Mouse (Mus musculus) adipocyte (in vitro differentiated cells): Measurements from ENCODE around the gene Ap3d1.
A peak's percentile ranks its signal among the peaks of the same experiment; 100 is the strongest.

Source experiments
- DNase-seq: peaks from one replicate; pipeline ENCODE4 v3.0.0-alpha.2; 2016; ENCODE audit warnings: low spot score

Gene Ap3d1

GRCm38 (mm10) chr10:80703643-80704042 is 38.4 kb downstream of the Ap3d1 start:
- DNase-seq = no peak

DNA sequence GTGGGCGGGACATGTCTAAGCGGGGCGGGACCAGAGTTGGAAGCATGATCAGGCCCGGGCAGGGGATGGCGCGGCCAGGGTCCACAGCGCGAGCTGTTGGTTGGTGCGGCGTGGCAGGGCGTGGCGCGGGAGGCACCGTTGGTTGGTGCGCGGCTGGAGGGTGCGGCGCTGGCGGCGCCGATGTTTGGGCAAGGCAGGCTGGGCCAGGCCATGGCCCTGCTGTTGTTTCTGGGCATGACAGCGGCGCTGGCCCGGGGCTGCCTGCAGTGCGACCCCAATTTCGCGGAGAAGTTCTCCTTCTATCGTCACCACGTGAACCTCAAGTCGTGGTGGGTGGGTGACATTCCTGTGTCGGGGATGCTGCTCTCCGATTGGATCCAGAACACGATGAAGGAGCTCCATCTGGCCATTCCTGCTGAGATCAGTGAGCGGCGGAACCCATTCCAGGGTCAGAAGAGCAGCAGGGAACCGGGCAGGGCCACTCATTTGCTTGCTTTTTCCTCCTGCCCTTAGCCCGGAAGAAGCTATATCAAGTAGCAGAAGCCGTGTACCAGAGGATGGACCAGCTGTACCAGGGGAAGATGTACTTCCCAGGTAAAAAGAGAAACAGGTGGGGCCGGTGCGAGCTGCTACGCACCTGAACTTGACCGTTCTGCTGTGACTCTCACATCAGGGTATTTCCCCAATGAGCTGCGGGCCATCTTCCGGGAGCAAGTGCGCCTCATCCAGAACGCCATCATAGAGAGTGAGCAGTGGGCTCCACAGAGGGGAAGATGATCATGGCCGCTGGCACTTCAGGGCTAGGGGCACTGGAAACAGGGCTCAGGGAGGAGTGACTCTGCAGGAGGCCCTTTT is 39.3 kb downstream of the Ap3d1 start:
- peak; percentile 96 for DNase-seq

DNA sequence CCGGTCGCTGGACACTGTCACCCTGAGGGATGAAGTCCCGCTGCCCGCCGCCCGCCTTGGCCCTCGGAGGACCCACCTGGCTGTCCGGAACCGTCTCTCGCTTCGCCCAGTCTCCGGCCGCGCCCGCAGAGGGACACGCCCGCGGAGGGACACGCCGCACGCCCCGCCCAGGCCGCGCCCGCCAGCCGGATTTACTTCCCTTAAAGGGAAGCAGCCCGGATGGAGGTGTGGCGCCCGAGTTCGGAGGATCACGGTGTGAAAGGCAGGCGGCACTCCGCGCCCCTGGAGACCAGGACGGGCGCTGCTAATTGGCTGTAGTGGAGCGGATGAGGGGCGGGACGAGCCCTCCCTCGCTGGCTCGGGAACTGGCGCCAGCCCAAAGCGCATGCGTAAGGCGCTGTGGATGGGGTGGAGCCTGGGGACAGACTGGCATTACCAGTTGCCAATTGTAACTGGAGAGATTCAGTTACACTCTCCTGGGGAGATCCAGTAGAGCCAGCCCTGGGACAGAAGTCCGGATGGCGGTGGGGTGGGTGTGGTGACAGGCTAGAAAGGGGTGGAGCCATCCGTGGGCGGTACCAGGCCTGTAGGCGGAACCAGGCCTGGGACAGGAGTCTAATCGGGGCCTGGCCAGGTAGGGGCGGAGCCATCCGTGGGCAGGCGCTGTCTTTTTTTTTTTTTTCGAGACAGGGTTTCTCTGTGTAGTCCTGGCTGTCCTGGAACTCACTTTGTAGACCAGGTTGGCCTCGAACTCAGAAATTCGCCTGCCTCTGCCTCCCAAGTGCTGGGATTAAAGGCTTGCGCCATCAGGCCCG is 40.1 kb downstream of the Ap3d1 start, which contains the start of the genes Mob3a and Izumo4:
Gene Mob3a (minus strand): TSS at position 257 of the 815 bp plus-strand sequence.
Gene Izumo4 (plus strand): TSS at position 464 of the 815 bp plus-strand sequence.
- DNase-seq = peak; percentile 99

DNA sequence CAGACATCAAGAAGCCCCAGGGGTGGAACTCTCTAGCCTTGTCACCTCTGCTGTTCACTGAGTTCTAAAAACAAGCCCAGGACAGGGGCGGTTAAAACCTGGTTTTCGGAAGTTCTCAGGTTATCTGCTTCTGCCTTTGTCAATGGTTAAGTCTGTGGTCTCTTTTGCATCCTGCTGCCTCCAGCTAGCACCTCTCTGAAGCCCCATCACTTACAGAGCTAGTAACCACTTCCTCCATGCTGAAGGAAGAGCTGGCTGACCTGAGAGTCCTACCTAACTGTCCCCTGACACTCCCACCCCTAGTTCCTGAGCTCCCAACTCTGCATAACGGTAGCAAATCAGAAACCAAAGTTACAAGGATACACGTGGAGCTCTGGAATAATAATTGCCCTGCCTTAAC is 41.3 kb downstream of the Ap3d1 start:
- no peak for DNase-seq

GRCm38 (mm10) chr10:80700038-80700504 is 42.0 kb downstream of the Ap3d1 start:
- no peak for DNase-seq

DNA sequence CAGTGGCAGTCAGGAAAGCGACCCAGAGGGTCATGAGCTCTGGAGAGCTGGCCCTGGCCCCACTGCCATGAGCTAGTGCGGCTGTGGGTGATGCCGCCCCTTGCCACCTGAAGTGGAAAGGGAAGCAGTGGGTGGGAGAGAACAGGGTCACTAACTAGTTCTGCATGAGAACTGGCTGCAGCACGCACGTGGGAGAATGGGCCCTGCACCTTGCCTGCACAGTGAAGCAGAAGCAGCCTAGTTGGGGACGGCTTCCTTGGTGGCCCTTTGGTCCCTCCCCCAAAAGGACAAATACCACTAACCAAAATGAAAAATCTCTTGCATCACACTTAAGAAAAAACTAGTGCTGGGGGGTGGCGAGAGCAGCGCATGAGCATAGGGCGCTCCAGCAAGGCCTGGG is 43.5 kb downstream of the Ap3d1 start:
- no peak for DNase-seq

GRCm38 (mm10) chr10:80697812-80698211 is 44.3 kb downstream of the Ap3d1 start:
- DNase-seq = no peak

- DNase-seq = no peak
Observed at GRCm38 (mm10) chr10:80697393-80697787, 44.7 kb downstream of the Ap3d1 start.

DNA sequence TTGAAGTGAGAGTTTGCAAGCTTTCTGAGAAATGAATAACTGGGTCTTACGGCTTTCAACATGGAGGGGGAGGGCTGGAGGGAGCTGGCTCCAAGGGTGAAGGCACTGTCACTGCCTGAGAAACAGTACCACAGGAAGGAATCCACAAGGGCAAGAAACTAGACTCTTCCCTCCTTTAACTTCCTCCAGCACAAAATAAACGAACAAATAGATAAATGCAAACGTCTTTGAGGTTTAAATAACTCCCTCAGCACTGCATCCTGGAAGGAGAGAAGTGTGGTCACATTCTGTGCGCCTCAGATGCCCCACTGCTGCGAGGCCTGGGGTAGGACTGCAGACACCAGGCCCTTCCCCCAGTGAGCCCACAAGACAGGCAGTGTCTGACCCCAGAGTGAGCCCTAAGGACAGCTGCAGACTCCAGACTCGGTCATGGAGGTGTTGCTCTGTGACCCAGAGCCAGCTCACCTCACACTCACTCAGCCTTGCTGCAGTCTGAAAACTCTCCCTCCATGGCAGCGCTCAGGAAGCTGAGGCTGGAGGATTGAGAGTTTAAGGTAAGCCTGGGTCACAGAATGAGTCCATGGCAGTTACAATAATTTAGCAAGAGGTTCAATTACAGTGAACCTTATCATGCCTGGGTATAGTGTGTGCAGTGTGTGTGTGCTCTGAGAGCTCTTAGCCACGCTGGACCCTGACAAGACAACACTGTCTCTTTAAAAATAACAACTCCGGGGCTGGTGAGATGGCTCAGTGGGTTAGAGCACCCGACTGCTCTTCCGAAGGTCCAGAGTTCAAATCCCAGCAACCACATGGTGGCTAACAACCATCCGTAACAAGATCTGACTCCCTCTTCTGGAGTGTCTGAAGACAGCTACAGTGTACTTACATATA is 45.3 kb downstream of the Ap3d1 start:
- no peak for DNase-seq

GRCm38 (mm10) chr10:80695801-80696501 is 46.1 kb downstream of the Ap3d1 start:
- no peak for DNase-seq

GRCm38 (mm10) chr10:80695186-80695585 is 46.9 kb downstream of the Ap3d1 start:
- DNase-seq = no peak

- no peak for DNase-seq
Observed at GRCm38 (mm10) chr10:80694159-80694938, 47.7 kb downstream of the Ap3d1 start.

DNA sequence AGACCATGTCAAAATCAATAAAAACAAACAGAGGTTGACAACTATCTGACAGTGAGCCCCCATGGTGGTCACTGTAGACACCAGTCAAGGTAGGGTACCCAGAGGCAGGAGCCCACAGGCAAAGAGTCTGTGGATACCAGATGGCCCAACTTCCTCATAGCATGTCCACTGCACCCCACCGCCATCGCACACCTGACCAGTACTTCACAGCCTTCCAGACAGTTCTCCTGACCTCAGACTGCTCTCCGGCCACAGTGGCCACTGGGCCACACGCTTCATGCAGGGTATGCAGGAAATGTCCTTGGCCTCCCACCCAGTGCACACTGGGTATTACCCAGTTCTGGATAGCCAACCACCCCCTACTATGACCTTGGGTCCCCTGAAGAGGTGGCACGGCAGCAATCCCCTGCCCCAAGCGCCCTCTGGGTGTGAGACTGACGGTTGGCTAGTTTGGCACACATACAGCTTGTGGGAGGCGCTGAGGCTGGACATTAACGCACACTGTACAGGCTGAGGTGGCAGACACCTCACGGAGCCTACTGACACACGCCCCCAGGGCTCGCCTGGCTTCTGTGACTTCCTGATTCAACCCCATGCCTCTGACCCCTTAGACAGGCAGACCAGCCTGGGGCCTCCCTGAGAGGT is 48.5 kb downstream of the Ap3d1 start:
- DNase-seq = no peak

DNA sequence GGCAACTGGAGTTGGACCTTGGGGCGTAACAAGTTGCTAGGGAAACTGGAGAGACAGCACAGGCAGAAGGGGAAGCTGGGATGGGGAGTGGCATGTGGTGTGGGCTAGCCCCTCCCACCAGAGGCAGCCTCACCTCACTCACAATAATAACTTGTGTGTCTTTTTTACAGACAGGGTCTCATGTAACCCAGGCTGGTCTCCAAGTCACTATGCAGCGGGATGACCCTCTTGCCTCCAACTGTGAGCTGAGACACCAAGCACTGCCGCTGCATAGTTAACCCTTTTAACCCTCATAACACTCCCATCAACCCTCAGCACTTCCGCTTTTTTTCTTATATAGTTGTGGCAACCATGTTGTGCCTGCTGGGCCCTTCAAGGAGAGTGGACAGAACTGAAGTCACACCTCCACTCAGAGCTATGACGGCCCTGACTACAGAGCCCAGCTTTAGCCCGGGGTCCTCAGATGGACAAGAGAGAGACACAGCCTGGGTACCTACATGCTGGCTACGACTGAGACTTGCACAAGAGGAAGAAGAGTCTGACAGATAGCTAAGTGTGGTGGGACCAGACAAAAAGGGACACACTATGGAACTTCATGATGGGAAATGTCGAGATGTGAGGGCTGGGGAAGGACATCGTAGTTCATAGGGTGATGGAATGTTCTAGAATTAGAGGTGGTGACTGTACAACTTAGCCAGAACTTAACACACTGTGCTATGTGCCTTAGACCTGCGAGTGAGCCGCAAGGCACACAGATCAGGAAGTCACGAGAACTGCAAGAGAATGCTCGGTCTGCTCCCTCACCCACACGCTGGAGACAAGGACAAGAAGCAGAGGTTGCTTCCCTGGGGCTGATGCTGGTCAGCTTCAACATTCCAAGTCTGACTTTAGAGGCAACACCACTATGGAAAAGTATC is 49.6 kb downstream of the Ap3d1 start:
- no peak for DNase-seq

- peak; percentile 80 for DNase-seq
Observed at GRCm38 (mm10) chr10:80687850-80688249, 54.2 kb downstream of the Ap3d1 start.

DNA sequence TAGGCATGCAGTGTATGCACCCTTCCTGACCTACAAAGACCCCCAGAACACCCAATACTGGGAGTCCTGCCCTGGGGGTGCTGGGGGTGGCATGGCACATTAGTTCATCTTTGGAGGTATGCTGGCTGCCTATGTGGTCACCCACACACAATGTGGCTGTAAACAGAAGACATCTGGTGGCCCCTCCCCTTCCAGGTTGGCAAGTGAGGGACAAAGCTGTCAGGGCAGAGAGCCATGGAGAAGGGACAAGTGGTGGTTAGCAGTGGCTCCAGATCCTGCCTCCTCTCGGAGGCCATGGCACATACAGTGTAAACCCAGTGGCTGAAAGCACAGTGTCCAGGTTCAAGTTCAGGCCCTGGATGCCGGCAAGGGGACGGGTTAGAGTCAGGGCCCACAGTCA is 55.4 kb downstream of the Ap3d1 start:
- no peak for DNase-seq

GRCm38 (mm10) chr10:80684984-80685383 is 57.1 kb downstream of the Ap3d1 start:
- DNase-seq = no peak

GRCm38 (mm10) chr10:80684214-80684613 is 57.9 kb downstream of the Ap3d1 start:
- peak; percentile 78 for DNase-seq

DNA sequence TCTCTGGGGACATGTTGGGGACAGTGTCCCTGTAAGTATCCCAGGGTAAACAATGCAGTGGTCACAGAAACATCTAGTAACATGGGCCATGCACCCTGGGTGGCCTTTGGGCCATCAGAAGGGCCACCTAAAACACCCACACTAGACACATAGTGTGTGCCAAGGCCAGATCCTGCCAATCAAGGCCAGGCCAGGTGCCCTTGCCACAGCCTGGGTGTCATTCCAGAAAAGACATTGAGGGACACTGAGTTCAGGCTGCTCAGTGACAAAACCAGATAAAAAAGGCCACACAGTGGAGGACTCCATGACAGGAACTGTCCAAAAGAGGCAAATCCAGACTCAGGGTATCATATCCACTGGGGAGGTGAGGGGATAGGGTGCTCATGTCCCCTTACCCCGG is 58.4 kb downstream of the Ap3d1 start:
- DNase-seq = no peak
